Mouse (Mus musculus): ENCODE data around the gene Nmu.

DNA sequence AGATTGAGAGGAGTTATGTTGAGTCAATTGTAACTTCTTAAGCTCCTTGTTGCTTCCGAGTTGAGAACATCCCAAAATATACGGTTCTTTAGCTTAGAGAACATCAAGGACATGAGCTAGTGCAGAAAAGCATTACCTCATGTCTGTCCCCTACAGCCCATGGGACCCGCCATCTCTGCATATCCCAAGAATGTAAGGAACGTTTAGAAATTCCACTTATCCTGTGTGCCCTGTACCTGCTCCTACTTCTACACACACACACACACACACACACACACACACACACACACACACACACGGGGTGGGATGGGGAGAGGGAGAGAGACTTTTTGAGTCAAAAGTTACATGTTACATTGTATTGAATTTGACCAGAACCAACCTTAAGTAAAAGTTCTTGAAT lies 12.1 kb downstream of the Nmu start:
- TF ChIP-seq CTCF (IDR thresholded peaks at IDR 0.05; ENCODE audit: low read depth) (no peak), EP300 (IDR thresholded peaks at IDR 0.05; ENCODE audit: low read depth) (no peak)
